Mouse (Mus musculus) layer of hippocampus, adult 18-20 months (tissue): ENCODE data around the gene Mdm4. TPM values are rescaled to one million over a fixed set of nuclear protein-coding genes. Genes with fewer than 3 reads are reported as not detected.

ENCODE experiments used
- DNase-seq, 2 experiments: peaks; one replicate each; pipeline ENCODE4 v3.0.0; 2022; ENCODE audit warnings: low spot score in 2 of 2
- total RNA-seq, 2 experiments: library from RNA; stranded (reverse); gene quantifications; 2 replicates each; pipeline ENCODE4 v1.2.3; 2021

Mdm4 gene
- total RNA-seq, 2 experiments from 2014 or later, result 68.0 to 86.7 TPM

DNA sequence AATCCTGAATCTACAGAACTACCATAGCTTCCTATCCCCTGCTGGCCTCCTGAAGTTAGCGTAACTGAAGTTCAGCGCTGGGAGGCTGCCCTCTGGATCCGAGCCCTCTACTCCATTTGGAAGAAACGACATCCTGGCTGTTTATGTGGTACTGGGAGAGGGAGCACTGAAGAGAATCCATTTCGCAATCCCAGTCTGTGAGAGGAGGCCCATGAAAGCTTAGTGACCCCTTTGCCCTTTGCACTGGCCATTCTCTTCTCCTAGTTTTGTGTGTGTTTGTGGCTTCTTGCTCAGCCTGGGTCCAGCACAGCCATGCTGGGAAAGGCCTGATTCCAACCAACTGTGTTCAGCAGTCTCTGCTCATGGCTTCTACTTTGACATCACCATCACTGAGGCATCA is 73.6 kb downstream of the Mdm4 start:
- no peak for DNase-seq

- DNase-seq, result no peak
Measured at GRCm38 (mm10) chr1:132947811-132948210, 82.5 kb downstream of the Mdm4 start.

DNA sequence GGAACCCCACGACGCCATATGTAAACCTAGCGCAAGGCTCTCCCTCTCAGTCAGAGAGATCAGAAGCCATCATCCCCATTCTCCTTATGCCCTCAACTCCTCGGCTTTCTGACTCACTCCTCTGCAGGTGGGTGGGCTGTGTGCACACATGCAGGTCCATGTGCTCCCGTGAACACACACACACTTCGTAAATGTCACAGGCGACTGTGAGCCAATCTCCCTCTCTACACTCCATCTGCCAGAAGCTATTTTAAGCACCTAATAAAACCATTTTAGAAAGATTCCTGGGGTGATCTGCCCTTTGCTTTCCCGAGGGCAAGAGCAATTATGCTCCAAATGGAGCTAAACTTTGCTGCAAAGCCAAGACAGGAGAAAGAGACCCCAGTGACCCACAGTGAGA is 84.5 kb downstream of the Mdm4 start:
- DNase-seq, result no peak

- DNase-seq, result no peak
Measured at GRCm38 (mm10) chr1:132938975-132939374, 91.4 kb downstream of the Mdm4 start.

DNA sequence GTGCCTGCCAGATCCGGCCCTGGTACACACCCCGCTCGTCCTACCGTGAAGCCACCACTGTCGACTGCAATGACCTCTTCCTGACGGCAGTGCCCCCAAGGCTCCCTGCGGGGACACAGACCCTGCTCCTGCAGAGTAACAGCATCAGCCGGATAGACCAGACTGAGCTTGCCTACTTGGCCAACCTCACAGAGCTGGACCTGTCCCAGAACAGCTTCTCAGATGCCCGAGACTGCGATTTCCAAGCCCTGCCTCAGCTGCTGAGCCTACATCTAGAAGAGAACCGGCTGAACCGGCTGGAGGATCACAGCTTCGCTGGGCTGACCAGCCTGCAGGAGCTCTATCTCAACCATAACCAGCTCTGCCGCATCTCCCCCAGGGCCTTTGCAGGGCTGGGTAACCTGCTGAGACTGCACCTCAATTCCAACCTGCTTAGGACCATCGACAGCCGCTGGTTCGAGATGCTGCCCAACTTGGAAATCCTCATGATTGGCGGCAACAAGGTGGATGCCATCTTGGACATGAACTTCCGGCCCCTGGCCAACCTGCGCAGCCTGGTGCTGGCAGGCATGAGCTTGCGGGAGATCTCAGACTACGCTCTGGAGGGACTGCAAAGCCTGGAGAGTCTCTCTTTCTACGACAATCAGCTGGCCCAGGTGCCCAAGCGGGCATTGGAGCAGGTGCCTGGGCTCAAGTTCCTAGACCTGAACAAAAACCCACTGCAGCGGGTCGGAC is 92.9 kb downstream of the Mdm4 start:
- DNase-seq, result no peak

- DNase-seq, result no peak
Measured at GRCm38 (mm10) chr1:132934856-132935255, 95.5 kb downstream of the Mdm4 start.

DNA sequence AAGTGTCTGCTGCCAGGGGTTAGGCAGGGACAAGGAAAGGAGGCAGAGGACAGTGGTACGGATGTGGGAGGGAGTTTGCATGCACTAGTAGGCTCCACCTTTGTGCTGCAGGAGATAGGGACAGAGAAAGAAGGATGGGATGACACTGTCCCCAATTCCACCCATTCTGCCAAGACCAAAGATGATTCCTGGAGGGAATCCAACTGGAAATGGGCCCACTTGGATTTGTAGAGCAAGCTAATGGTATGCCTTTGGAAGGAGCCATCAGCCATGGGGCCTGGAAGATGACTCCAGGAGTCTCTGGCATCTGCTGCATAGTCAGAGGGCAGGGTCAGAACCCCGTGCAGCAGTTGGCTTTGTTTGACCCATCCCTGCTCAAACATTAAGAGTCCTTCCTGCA is 97.9 kb downstream of the Mdm4 start:
- DNase-seq, result no peak

GRCm38 (mm10) chr1:132930291-132930690 is 100.1 kb downstream of the Mdm4 start:
- no peak for DNase-seq

DNA sequence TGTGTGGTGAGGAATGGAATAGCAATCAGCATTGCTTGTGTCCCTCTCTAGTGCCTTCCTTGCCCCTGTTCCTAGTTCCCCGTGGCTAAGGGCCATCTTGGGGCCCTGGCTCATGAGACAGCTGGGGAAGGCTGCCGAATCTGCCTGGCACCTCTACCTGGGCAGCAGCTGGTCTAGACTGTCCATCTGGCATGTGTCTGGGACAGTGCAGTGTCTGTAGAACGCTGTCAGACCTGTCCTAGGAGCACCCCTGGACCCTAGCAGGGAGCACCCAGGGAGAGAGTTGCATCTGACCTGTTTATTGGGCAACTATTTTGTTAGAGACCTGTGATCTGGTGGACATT is 101.5 kb downstream of the Mdm4 start:
- no peak for DNase-seq

- no peak for DNase-seq
Measured at GRCm38 (mm10) chr1:132928032-132928906, 102.1 kb downstream of the Mdm4 start.

DNA sequence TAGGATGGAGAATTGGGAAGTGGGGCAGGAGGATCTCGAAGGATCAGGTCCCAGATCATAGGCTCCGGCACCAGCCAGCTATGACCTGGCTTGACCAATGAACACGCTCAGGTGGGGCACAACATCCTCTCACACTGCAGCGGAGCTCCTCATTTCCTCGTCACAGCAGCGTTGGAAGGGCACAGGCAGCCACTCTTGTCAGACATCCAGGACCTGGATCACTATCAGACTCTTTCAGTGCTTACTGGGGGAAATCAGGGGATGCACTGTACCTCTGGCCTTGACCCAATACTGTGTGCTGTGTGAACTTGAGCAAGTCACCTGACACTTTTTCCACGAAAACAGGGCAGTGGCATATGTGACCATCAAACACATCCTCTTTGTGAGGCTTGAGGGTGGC is 105.1 kb downstream of the Mdm4 start:
- DNase-seq, result no peak

DNA sequence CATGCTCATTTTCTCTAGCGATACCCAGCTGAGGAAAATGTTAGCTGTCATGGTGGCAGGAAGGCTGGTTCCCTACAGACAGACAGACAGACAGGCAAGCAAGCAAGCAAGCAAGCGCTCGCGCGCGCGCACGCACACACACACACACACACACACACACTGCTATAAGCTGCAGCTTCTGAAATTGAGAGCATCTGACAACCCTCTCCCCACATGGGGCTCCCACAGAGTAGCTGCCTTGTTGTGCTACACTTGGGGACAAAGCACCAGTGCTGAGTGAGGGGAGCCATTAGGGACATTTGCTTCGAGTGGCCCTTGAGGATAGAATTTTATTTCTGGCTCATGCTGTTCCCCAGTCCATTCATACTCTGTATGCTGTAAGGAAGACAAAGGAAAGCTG is 108.1 kb downstream of the Mdm4 start:
- DNase-seq, result no peak

- no peak for DNase-seq
Measured at GRCm38 (mm10) chr1:132921071-132921470, 109.3 kb downstream of the Mdm4 start.

- DNase-seq, result no peak
Measured at GRCm38 (mm10) chr1:132919258-132919657, 111.1 kb downstream of the Mdm4 start.

DNA sequence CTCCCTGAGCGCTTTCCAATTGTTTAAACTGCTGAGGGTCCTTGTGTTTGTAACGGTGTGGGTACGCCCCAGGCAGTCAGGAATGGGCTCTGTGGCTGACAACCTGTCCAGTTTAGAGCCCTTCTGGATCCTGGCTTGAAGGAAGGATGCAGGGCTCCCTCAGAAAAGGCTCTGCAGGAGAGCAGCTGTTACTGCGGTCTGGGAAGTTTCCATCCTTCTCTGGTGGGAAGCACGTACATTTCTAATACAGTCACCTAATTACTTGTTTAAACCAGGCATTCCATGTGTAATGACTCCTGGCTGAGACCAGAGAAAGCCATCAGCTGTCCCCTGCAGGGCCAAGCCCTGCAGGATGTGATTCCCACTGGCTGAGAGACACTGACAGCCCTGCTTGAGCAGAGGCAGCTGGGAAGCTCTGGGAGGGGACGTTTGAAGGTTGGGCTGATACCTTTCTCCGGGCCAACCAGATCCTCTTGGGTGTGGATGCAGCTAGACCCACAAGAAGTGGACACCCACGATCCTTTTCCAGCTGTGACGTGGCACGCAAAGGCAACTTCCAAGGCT is 112.2 kb downstream of the Mdm4 start:
- DNase-seq, result no peak

DNA sequence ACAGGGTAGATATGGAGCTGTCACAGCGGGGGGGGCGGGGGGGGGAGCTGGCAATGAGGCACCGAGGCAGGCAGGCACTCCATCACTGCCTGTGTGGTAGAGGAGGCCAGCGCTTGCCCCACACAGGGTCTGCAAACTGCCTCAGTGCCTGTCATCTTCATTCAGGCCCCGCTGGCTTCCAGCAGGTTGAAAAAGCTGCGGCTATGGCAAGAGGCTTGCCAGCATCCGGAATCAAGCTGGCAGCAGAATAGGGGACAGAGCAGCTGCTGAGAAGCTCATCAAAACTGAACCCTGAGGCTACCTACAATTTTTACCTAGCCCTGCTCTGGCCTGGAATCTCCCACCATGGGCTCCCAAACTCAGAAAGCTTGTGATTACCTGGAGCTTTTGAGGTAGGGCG is 112.8 kb downstream of the Mdm4 start:
- no peak for DNase-seq

GRCm38 (mm10) chr1:132915849-132916493 is 114.4 kb downstream of the Mdm4 start:
- peak; percentile 86 to 94 for DNase-seq

DNA sequence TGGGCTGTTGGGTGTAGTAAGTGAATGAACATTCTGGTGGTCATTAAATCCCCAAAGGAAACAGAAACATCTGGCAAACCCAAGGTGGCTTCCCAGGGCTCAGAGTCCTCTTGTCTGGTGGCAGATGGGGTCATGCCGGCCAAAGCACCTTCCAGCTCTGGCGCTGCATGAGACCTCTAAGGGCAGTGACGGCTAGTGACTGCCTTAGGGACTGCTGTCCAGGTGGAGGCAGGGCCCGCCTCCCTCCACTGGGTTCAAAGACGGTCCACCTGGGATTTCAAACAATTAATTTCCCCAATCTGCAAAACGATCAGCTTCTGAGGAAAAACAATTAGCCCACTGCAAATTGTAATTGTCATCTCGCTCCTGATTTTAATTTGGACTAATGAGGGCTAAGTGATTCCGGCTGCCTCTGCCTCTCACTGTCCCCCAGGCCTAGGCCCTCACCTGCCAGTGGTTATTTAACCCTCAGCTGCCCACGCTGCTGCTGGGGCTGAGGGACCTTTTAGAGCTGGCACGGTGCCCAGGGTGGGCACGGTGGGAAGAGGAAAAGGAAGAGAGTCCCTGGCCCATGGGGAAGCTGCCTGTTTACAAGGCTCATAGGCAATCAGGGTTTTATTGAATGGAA is 119.8 kb downstream of the Mdm4 start:
- DNase-seq, result no peak

GRCm38 (mm10) chr1:132909951-132910350 is 120.4 kb downstream of the Mdm4 start:
- no peak for DNase-seq
